Mouse (Mus musculus): ENCODE measurements at regions not wholly inside any gene's neighbourhood (a gene's known extent, or its start where the extent isn't known, plus 50 kb on each side); places are given as distances from the start of the nearest gene placed in this dataset.

DNA sequence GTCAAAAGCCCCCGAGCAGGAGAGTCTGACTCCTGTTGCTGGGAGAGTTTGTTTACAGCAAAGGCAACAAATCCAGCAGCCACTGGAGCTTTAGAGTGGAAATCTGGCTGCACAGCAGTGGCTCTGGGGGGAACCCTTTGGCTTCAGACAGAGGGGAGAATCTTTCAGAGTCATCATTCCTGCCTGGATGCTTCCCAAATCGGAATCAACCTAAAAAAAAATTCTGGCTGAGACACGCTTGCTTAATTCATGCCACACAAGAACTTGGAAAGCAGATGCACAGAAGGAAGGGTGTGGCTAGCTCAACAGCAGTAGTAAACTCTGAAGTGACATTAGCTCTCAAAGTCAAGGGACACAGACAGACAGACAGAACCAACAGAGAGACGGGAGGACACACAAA lies 175.8 kb upstream of the Nfe2l3 start:
- in situ Hi-C loops (cut with MboI, MseI), result no loop called here

GRCm38 (mm10) chr6:51257524-51257923 lies 174.9 kb upstream of the Nfe2l3 start:
- in situ Hi-C loops (cut with MboI, MseI), result no loop called here

- in situ Hi-C loops (cut with MboI, MseI), result no loop called here
Observed at GRCm38 (mm10) chr6:51258304-51258703, 174.2 kb upstream of the Nfe2l3 start.

DNA sequence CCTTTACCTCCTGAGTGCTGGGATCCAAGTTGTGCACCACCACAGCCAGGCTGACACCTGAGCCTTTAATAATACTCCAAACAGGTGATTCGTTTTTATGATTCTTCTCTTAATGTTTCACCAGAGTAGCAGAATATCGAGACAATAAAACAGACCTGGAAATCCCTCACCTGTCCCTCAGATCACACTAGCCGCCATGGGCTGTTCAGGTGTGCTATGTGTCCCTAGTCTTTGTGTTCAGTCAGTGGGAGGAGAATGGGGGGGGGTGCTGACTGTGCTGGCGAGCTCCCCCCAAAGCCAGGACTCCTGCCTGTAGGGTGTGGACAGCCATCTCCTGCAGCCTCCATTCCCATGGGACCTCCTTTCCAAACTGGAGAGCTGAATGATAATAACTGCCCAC lies 168.9 kb upstream of the Nfe2l3 start:
- in situ Hi-C loops (cut with MboI, MseI), result no loop called here

DNA sequence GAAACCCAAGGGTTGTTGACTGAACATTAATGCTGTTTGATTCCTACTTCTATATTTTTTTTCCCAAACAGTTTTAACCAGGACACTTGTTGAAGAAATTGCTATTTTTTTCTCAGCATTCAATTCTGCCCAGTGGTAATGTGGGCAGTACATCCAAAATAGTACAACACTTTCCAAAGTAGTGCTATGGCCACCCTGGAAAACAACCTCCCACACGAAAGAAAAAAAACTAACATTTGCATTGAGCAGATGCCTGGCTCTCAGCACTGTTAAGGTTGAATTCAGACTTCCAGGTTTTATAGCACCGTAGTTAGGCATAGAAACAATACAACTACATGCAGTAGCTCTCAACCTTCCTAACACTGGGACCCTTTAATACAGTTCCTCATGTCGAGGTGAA lies 167.1 kb upstream of the Nfe2l3 start:
- in situ Hi-C loops (cut with MboI, MseI), result no loop called here

DNA sequence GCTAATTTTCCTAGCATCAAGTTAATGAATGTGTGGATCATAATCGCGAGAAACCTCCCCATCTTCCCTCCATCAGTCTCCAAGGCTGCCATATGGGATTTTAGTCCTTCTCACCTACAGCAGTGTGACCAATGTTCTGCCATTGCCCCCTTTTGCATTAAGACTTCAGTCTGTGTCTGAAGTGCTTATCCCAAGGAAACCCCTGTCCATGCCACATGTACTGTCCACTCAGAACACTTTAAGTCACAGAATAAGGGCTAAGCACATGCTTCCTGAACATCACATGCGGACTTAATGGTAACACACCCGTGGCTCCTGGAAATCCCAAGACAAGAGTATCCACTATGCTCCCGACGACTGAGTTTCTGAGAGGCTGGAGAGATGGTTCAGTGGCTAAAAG lies 165.7 kb upstream of the Nfe2l3 start:
- in situ Hi-C loops (cut with MboI, MseI), result no loop called here

DNA sequence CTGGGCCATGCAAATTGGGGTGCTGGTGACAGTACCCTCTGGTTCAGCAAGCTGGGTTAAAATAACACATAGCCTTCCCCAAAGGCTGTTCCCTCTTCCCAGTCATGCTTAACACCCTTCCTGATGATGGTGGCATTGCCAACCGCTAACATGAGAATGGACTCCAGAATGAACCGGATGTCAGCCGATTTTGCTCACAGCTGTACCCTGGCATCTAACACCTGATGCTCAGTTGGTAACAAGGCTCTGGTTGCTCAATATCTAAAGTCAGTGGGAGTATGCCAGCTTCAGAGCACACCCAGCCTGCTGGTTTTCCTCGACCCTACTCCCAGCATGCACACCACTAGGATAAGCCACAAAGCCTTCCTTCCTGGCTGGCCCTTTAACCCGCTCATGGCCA lies 164.6 kb upstream of the Nfe2l3 start:
- in situ Hi-C loops (cut with MboI, MseI), result no loop called here

DNA sequence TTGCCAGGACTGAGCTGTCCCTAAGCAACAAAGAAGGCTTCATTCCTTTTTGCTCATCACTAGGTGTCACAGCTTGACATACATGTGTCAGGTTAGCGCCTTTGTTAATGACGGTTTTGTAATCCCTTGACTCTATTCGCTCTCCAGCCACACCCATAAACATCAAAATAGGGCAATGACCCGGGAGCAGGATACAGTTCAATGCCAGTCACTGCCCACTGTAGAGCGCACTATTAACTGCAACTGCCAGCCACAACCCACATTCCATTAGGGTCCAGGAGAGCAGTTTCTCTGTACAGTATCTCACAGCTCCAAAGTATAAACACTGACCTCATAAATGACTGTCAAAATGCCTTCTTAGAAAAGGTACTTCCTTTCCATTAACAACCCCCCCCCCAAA lies 163.5 kb upstream of the Nfe2l3 start:
- in situ Hi-C loops (cut with MboI, MseI), result no loop called here

GRCm38 (mm10) chr6:51269617-51270016 lies 162.9 kb upstream of the Nfe2l3 start:
- in situ Hi-C loops (cut with MboI, MseI), result no loop called here

GRCm38 (mm10) chr6:51270216-51271127 lies 162.0 kb upstream of the Nfe2l3 start:
- in situ Hi-C loops (cut with MboI, MseI), result no loop called here

DNA sequence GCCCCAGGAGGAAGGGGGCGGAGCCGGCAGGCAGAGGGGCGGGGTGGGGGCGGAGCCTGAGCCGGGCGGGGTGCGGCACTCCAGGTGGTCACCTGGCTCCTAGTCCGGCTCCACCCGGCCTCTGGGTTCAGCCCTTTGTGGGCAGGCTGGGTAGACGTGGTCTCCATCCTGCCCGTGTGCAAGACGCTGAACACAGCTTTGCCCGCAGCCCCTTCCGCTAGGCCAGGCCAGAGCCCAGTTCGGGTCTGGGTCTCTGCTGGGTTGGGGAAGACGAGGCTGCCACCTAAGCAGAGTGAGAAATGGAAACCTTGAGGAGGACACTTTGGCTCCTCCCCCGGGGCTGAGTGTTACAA lies 161.4 kb upstream of the Nfe2l3 start:
- in situ Hi-C loops (cut with MboI, MseI), result no loop called here

DNA sequence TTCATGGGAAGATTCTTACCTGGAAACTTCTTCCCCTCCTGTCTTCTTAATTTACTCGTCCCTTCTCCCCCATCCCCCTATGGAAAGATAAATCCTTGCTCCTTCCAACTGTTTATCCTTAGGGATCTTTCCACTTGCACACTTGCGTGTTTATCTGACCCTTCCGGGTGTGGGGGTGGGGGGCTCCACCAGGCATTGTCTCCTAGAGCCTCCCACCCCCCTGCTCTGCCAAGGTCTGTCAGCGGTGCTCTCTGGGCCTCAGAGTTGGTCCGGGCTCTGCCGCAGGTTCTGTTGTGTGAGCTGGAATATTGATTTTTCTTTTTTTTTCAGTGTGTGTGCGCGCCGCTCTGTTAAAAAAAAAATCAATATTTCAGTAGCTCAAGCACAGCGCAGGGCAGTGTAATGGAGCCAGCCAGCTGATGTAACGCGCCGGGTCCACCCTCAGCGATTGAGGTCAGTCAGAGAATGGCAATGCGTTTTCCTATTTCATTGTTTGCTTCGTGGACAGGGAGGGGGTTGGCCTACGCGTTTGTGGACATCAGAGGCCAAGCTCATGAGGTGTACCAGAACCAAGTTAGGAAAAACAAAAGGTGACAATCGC lies 160.2 kb upstream of the Nfe2l3 start:
- in situ Hi-C loops (cut with MboI, MseI), result no loop called here

DNA sequence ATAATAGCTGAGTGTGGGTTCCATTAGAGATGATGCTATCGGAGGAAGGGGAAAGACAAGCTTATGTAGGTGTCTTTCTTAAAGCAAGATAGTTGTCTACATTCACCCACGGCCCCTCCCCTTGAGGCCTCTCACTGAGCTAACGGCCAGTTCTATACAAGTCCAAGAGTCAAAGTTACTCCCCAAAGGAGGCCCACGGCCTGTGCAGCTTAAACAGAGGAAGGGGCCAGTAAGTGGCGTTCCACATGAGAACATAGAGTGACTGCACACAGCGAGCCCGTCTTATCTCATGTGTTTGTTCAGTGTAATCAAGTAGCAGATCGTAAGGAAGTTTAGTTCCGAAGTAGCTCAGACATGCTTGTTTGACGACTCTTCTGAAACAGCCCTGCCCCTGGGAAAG lies 153.0 kb upstream of the Nfe2l3 start:
- in situ Hi-C loops (cut with MboI, MseI), result loop anchor here in 1 of 2 experiments (5.0 kb wide), 1 partner anchor 103 kb away; no protein-coding TSS in a partner anchor

DNA sequence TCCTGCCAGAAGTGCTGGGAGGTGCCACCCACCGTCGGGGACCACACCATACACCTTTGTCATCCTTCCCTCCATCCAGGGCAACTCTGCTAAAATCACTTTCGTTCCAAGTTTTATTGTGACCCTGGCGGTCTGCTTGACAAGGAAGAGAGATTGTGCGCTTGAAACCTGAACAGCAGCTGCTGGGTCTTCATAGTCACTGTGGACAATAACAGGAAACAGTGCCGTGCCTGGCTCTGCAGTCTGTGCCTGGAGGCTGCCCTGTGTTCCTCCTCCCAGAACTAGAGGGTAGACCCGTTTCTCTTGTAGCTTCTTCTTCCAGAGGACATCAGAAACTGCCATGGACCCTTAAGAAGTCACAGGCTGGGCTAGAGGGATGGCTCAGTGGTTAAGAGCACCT lies 152.2 kb upstream of the Nfe2l3 start:
- in situ Hi-C loops (cut with MboI, MseI), result no loop called here

- in situ Hi-C loops (cut with MboI, MseI), result no loop called here
Observed at GRCm38 (mm10) chr6:51283916-51284706, 148.4 kb upstream of the Nfe2l3 start.

- in situ Hi-C loops (cut with MboI, MseI), result no loop called here
Observed at GRCm38 (mm10) chr6:51284881-51285280, 147.6 kb upstream of the Nfe2l3 start.

GRCm38 (mm10) chr6:51286836-51287235 lies 145.6 kb upstream of the Nfe2l3 start:
- in situ Hi-C loops (cut with MboI, MseI), result no loop called here

- in situ Hi-C loops (cut with MboI, MseI), result no loop called here
Observed at GRCm38 (mm10) chr6:51287383-51287782, 145.1 kb upstream of the Nfe2l3 start.

DNA sequence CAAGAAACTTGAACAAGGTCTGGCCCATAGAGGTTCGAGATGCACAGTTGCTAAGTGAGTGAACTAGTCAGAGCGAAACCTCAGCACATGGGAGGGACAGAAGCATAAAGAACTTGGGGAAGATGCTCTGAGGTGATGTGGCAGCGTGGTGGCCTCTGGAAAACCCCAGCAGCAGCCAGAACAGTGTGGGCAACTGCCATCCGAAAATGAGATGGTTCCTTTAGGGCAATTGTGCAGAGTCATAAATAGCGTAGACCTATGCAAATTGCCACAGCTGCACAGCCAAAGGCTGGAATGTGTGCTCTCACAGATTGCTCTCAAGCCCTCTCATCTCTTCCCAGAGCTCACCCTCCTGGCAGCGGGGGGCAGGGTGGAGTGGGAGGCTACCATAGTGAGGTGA lies 144.7 kb upstream of the Nfe2l3 start:
- in situ Hi-C loops (cut with MboI, MseI), result no loop called here

DNA sequence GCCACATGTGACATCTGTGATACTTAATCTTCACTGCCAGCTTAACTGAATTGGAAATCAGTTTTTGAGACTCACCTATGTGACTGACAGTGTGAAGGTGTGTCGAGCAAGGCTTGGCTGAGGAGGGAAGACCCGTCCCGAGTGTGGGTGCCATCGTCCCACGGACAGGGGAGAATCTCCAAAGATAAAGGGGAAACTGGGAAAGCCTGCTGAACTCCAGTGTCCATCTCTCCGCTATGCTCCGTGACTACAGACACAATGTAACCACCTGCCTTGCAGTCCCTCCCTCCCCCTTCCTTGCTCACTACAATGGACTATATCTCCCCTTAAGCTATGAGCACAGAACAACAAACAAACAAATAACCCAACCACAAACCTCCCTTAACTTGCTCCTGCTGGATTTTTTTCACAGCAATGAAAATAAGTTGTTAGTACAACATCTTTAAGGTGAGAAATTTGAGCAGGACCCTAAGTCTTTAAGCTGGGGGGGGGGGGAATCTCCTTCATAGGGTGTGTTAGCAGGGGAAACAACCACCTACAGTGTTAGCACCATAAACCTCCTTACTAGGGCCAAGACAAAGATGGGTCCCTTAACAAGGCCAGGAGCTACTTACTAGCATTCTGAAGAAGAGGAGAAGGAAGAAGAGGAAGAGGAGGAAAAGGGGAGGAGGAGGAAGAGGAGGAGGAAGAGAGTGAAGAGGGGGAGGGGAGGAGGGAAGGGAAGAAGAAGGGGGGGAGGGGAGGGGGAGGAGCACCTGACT lies 144.0 kb upstream of the Nfe2l3 start:
- in situ Hi-C loops (cut with MboI, MseI), result no loop called here

- in situ Hi-C loops (cut with MboI, MseI), result no loop called here
Observed at GRCm38 (mm10) chr6:51289067-51289725, 143.3 kb upstream of the Nfe2l3 start.
